Mouse (Mus musculus) right cerebral cortex, adult 2 months (tissue): ENCODE measurements around the gene Pigx.
A peak's percentile ranks its signal among the peaks of the same experiment; 100 is the strongest.
"Not testable (repeated sequence)": the region's sequence is repeated elsewhere in the genome, so short reads cannot be mapped to it uniquely, and the experiment has no call there.

Experiments
- DNase-seq, 2 experiments: peaks; one replicate each; pipeline ENCODE4 v3.0.0; 2021 to 2022; ENCODE audit warnings: low spot score in 2 of 2

The Pigx gene

DNA sequence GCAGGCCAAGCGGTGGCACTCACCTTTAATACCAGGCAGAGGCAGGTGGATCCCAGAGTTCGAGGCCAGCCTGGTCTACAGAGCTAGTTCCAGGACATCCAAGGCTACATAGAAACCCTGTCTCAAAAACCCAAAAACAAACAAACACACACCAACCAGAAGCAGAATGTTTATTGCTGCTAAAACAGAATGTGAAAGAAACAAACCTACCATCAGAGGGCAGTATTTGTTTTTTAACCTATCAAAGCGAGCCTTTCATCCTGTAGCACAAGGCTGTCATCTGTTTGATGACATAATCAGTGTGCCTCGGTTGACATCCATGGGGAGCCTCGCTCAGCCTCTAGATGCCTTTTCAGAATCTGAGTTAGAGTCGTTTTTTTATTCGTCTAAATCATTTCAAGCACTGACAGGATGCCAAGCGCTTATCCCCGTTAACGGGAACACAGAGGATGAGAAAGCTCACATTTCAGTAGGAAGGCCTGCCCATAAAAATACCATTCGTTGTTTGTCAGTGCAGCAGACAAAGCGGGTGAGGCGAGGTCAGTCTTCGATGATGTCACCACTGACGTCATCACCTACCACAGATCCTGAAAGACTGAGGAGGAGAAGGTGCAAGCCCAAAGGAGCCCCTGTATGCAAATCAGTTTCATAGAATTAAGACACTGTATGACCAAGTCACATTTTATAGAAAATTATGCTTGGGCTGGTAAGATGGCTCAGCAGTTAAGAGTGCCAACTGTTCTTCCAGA, 11.6 kb upstream of the Pigx start:
- DNase-seq: no peak

DNA sequence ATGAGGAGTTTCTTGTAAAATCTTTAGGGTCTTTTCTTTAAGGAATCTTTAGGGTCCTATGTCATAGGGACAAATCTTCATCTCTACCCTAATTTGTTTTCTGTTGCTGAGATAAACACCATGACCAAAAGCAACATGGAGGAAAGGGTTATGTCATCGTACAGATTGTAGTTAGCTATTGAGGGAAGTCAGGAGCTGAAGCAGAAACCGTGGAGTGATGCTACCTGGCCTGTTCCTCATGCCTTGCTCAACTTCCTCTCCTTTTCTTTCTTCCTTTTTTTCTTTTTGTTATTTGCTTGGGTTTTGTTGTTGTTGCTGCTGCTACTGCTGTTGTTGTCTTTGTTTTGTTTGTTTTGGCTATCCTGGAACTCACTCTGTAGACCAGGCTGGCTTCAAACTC, 9.0 kb upstream of the Pigx start:
- DNase-seq: no peak

DNA sequence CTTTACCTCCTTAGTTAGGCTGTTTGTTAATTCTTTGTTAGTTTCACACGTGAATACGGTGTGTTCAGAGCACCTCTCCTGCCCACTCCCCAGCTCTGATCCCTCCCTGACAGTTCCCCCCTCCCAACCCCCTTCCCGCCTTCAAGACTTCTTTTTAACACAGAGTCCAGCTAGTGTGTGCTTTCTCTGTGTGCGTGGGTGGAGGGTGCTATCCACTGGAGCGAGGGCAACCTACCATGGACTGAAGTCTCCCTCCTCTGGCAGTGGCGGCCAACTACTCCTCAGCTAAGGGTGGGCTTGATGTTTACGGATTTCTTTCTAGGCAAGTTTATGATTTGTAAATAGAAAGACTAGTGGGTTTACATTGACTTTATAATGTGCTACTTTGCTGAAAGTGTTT, 8.6 kb upstream of the Pigx start:
- no peak for DNase-seq

DNA sequence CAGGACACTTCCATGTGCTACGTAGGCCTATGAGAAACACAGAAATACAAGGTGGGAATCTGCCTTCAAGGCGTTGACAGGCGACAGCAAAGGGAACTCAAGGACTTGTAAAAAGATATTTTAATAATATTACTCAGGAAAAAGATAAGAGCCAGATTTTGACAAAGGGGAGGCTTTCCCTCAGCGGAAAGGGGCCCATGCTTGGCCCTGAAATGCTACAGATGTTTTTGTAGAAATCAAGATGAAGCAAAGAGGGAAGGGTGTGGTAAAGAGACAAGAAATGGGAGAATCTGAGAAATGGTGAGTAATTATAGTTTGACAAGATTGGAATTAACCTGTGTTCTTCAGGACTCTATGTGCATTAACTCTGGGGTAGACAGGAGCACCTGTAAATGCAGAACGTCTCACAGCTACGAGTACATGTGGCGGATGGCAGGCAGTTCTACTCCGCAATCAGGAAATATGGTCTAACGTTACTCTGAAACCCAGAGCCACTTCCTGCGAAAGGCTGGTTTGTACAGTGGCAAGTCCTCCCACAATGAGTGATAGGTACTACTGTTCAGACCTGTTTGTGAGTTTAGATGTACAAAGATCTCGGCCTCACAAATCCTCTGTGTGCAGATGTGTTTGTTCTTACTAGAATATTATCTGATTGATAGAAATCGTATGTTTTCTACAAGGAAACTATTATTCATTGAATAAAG, 8.0 kb upstream of the Pigx start:
- no peak for DNase-seq

DNA sequence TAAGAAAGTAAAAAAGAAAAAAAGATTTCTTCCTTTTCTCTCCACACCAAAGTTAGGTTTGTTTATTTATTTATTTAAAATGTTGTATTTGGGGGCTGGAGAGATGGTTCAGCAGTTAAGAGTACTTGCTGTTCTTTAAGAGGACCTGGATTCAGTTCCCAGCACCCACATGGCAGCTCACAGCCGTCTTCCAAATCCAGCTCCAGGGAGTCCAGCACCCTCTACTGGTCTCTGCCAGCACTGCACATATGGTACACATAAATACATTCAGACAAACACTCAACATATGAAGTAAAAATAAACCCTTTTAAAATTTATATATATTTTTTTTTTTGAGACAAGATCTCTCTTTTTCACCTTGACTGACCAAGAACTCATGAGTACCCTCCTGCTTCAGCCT, 6.2 kb upstream of the Pigx start:
- DNase-seq: no peak

DNA sequence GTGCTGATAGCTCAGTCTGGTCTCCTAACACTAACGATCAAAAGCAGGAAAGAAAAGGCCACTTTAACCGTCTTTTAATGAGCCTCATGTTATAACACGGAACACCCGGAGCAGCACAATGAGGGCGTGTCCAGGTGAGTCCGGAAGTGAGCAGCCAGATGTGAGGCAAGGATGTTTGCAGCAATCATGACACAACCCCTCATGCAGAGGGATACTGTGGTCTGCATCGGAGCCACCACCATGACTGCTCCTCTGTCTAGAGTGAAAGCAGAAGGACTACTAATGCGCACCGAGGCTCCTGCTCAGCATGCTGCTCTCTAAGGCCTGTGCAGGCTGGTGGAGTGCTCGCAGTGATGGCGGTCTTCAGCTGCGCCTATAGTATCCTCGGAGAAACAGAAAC, 2.8 kb upstream of the Pigx start:
- DNase-seq: no peak

DNA sequence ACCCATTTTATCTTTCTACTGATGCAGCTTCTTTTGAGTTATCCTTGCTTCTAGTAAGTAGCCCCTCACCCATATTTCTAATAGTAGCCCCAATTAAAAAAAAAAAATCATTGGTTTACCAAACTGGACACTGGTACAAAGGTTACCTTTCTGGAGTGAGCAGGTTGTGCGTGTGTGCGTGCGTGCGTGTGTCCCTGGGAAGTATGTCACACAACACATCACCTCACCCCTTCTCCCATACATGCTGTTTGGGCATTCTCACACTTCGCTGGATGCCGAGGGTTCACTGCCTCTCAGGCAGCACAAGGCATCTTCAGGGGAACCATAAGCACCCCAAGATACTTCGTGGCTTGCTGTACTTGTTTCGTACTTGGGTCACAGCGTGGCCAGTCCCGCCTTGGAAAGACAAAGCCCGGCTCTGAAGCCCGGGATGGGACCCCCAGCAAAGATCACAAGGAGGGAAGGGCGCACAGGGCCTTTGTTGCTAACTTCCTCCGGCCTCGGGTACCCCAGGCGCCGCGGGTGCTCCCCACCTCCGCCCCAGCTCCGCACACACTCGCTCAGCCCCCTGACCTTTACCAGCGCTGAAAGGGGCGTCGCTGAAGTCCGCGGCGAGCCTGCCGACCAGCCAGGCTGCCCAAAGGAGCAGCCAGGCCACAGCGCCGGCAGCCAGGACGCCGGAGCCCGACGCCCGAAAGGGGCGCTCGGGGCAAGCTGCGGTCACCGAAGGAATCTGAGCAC, 473 bp downstream of the Pigx start:
- peak in 1 of 2 experiments; percentile 15 for DNase-seq

DNA sequence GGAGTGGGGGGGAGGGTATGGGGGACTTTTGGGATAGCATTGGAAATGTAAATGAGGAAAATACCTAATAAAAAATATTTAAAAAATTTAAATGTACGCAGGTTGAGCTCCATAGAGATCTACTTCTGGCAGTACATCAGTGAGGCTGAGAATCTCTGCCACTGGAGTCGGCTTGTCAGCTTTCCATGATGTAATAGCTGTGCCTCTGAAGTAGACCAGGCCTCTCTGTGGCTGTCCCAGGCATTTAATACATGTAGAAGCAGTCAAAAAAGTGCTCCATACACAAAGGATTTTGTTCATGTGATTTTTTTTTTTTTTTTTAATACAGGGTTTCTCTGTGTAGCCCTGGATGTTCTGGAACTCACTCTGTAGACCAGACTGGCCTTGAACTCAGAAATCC, 1.8 kb downstream of the Pigx start:
- not testable (repeated sequence) for DNase-seq

DNA sequence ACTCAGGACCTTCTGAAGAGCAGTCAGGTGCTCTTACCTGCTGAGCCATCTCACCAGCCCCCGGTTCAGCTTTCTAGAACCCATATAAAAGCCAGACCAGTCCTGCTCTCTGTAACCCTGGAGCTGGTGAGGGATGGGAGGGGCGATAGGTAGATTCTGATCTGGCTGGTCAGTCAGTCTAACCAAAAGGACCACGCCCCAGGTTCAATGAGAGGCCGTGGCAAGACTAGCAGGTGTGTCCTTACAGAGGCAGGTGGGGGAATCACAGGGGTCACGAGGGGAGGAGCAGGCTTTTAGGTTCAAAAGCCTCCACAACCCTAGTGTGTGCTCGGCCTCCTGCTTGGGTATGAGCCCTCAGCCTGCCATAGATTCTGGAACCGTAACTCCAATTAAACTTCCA, 8.1 kb downstream of the Pigx start:
- no peak for DNase-seq

DNA sequence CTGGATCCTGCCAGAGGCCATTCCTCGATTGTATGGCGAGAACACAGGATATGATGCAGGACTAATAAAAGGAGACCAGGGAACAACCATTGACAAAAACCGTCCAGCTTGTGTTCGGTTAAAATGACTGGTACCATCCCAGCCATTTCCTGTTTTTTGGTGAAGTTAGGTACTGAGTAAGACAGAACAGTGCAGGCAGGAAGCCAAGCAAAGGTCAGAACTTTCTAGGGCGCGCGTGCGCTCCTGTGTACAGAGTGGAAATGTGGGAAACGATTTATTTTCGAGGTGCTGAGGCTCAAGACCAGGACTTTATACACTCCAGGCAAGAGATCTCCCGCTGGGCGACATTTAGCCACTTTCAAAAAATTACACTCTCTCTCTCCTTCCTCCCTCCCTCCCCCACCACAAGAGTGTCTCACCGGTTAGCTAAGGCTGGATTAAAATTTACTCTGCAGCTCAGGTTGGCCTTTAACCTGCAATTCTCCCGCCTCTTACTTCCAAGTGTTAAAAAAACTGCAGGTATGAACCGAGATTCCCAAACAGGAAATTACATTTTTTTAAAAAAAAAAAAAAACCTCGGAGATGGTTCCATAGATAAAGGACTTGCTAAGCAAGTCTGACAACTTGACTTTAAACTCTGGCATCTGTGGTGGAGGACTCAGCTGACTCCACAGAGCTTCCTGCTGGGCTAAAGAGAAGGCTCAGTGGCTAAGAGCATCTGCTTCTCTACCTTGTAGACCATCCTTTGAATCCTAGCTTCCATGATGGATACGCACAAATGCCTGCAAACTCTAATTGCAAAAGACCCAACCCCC, 11.7 kb downstream of the Pigx start:
- no peak for DNase-seq

DNA sequence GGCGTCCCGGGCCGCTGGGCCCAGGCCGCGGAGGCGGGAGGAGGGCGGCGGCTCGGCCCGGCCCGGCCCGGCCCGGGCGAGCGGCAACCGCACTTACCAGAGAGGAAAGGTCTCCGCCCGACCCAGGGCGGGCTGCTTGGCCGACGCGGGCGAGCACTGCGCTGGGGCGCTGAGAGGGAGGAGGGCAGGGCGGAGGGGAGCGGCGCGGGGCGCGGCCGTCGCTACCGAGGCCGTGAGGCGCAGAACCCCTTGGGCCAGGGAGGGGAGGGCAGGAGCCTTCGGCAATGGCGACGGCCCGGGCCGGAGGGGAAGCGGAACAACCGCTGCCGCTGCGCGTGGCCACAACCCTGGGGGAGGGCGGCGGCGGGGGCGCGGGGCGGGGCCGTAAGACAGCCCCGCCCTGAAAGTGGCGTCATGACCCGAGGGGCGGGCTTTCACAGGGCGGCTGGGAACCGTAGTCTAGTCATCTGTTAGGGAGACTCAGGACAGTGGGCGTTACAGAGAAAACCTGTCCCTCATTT, 20.5 kb downstream of the Pigx start, which contains the start of gene Pak2:
Gene Pak2, minus strand, starts transcription at position 352 of the 521 bp plus-strand sequence.
- peak; percentile 81 to 85 for DNase-seq

DNA sequence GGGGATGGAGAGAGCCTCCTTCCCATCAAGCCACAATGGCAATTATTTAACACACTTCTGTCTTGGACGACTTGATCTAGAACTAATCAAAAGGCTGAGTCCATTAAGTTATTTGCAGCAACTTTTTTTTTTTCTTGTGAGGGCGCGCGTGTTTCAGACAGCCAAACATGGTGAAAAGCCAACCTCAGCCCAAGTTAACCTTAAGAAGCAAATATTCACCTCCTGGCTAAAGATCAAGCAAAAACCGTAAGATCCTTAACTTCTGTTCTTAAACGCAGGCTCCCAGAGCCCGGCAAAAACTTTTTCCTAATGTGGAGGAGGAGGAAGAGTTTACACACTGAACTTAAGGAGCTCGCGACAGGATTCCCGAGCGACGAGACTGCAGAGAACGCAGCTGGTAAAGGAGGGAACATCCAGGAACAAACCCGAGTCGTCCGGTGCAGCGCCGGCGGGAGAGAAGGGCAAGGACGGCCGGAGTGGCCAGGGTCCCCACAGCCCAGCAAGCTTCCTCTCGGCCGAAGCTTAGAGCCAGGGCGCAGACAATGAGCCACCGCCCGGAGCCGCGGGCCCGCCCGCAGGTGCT, 21.0 kb downstream of the Pigx start:
- peak; percentile 29 to 40 for DNase-seq

DNA sequence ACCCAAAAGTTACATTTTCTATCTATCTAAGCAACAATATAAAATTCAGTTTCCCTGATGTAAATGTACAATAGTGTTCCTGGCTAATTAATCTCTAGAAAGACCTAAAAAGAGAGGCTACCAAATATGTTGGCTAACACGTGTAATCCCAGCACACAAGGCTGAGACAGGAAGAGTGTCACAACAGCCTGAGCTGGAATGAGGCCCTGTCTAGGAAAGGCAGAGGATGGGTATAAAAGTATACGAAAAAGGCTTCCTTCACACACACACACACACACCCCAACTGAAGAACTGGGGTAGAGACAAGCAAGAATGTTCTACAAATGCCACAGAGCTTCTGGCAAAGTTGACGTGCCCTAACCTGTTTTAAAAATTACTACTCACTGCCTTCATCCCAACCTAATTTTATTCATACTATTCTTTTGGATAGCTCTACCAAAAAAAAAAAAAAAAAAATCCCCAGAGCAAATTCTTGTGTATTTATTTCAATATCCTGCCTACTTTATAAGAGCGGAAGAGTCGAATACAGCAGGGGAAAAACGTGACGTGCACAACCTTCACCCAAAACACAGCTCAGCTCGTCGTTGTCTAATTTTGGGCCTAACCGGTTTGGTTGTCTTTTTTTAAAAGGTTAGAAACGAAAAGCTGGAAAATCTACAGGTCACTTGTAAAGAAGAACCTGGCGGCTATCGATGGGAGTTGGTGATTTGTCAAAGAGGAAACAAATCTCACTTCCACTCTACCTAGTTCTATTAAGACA, 21.7 kb downstream of the Pigx start:
- no peak for DNase-seq

DNA sequence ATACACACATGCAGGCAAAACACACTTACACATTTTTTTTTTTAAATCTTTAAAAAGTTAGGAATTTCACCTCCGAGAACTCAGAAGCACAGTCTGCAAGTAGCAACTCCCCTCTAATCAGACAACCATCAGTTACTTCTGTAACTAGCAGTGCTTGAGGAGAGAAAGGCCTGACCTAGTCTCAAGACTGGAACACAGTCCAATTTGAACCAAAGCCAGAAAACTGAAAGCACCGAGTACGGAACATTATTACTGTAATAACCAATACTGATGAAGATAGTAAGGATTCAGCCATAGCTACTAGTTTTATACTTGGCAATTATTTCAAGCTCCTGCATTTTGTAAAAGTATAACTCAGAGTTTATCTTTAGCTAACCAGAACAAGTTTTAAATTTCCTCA, 23.1 kb downstream of the Pigx start:
- DNase-seq: no peak

DNA sequence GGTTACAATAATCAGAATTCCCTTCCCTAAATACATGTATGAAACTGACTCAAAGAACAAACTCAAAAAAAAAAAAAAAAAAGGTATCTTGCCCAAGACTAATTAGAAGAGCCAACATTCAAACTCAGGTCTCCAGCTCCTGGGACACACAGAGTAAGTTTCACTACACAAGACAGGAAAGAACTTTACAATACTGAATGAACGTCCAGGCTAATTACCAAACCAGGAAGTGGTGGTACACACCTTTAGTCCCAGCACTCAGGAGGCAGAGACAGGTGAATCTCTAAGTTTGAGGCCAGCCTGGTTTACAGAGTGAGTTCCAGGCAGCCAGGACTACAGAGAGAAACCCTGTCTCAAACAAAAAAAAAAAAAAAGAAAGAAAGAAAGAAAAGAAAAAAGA, 23.8 kb downstream of the Pigx start:
- DNase-seq: no peak

DNA sequence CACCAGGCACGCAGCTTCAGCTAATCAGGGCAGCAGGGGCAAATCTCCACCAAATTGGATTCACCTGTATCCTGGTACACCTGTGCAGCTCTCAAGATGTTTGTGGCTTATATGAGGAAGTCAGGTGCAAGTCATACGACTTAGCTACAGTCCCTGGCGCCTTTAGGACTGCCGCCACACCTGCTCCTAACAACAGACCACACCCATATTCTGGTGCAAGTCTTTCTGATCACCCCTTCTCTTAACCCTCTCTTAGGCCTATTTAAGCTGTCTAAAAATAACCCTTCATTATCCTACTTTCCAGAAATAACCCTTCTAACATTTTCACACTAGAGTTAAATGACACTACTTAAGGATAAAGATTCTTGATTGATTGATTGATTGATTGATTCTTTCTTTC, 29.5 kb downstream of the Pigx start:
- DNase-seq: not testable (repeated sequence)

DNA sequence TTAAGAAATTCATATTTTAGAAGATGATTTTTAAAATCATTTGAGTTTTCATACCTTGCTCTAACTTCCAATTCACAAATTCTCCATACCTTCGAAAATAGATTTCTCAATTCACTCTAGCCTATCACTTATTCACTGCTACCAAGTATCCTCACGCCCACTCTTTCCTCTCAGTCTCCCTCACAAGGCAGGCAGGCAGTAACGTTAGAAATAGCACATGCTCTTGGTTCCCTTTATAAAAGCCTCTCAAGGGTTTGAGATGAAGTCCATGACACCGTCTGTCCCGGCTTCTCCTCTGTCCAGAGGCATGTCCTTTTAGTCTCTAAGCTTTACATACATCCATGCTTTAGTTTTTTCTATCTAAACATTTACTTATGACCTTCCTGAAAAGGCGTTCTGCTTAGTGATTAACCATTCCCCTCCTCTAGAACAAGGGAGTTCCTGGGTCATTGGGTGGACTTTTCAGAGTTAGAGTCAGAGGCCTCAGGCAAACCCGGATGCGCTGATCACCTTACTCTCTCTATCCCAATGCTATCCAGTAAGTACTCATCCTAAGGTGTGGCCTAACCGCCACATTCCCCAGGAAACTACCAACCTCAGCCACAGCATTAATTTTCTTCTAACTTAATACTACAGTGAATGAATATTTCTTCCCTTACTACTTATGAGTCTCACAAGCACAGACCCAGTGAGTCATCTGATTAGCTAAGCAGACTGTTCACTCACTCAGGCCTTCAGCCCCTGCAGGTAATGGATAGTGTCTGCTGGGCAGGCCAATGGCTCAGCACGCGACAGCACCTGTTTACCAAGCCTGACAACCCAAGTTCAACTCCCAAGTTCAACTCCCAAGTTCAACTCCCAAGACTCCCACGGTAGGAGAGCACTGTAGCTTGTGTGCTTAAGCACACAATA, 30.9 kb downstream of the Pigx start:
- DNase-seq: no peak

DNA sequence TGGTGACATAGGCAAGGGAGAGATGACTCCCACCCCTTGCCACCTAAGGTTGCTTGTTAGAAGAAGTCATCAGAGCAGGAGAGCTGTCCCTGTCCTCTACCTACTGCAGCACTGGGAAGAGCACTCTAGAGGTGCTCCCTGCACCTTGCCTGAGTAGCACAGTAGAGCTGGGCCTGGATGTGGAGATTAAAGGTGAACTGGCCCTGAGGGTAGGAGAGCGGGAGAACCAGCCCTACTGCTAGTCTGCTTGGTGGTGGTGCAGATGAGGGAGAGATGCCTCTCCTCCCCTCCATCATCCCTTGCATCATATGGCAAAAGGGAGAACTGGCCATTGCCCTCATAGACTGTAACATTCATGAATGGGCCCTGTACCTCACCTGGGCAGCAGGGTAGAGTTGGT, 32.6 kb downstream of the Pigx start:
- no peak for DNase-seq

DNA sequence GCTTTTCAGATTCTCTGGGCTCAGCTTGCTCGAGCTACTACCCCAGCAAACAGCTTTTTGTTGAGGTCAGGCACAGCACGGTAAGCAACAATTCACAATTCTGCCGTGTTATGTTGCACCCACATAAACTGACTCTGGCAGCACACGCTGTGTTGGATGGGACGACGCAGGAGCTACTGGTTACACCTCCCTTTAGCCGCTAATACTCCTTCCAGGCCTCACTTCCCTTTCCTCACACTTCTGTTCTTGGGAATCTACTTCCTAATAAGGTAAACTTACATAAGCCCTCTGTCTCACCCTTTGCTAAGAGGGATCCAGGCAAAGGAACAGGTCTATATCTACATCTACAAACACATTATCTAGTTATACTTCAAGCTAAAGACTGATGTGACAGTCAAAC, 35.6 kb downstream of the Pigx start:
- no peak for DNase-seq
